Mouse (Mus musculus) 3T3-L1 (cell line): Measurements from ENCODE around the gene Xirp1.
A peak's percentile ranks its signal among the peaks of the same experiment; 100 is the strongest.

Experiments used
- DNase-seq: peaks from one replicate; pipeline ENCODE4 v3.0.0-alpha.2; 2015; ENCODE audit warnings: low read depth, low spot score

Gene Xirp1

GRCm38 (mm10) chr9:120023086-120023811 lies at the start of gene Xirp1:
Gene Xirp1, minus strand, starts transcription at chr9:120023598.
- no peak for DNase-seq

GRCm38 (mm10) chr9:120073169-120073568 lies 49.8 kb upstream of the Xirp1 start:
- DNase-seq: peak; percentile 81

GRCm38 (mm10) chr9:120071251-120071650 lies 47.9 kb upstream of the Xirp1 start:
- DNase-seq: no peak

GRCm38 (mm10) chr9:120069779-120070178 lies 46.4 kb upstream of the Xirp1 start, which contains the start of gene Cx3cr1:
Gene Cx3cr1, minus strand, starts transcription at chr9:120069879.
- DNase-seq: no peak

- DNase-seq: no peak
Observed at GRCm38 (mm10) chr9:120068047-120068446, 44.6 kb upstream of the Xirp1 start.

GRCm38 (mm10) chr9:120067609-120068008 lies 44.2 kb upstream of the Xirp1 start:
- DNase-seq: no peak

GRCm38 (mm10) chr9:120064317-120064716 lies 40.9 kb upstream of the Xirp1 start:
- DNase-seq: peak; percentile 82

GRCm38 (mm10) chr9:120058730-120059129 lies 35.3 kb upstream of the Xirp1 start:
- no peak for DNase-seq

GRCm38 (mm10) chr9:120056201-120056600 lies 32.8 kb upstream of the Xirp1 start:
- no peak for DNase-seq

GRCm38 (mm10) chr9:120054545-120055277 lies 31.3 kb upstream of the Xirp1 start:
- DNase-seq: no peak

GRCm38 (mm10) chr9:120049407-120049806 lies 26.0 kb upstream of the Xirp1 start:
- DNase-seq: peak; percentile 90

- no peak for DNase-seq
Observed at GRCm38 (mm10) chr9:120048495-120048894, 25.1 kb upstream of the Xirp1 start.

- peak; percentile 51 for DNase-seq
Observed at GRCm38 (mm10) chr9:120043115-120043514, 19.7 kb upstream of the Xirp1 start.

- no peak for DNase-seq
Observed at GRCm38 (mm10) chr9:120037414-120037813, 14.0 kb upstream of the Xirp1 start.

- no peak for DNase-seq
Observed at GRCm38 (mm10) chr9:120034375-120034774, 11.0 kb upstream of the Xirp1 start.

GRCm38 (mm10) chr9:120032710-120033109 lies 9.3 kb upstream of the Xirp1 start:
- no peak for DNase-seq

- no peak for DNase-seq
Observed at GRCm38 (mm10) chr9:120030421-120030820, 7.0 kb upstream of the Xirp1 start.

- DNase-seq: no peak
Observed at GRCm38 (mm10) chr9:120029880-120030279, 6.5 kb upstream of the Xirp1 start.

- DNase-seq: peak; percentile 88
Observed at GRCm38 (mm10) chr9:120027401-120028151, 4.2 kb upstream of the Xirp1 start.

- no peak for DNase-seq
Observed at GRCm38 (mm10) chr9:120024625-120025024, 1.2 kb upstream of the Xirp1 start.

- DNase-seq: no peak
Observed at GRCm38 (mm10) chr9:120024171-120024570, 773 bp upstream of the Xirp1 start.

- DNase-seq: no peak
Observed at GRCm38 (mm10) chr9:120021164-120021563, 2.2 kb downstream of the Xirp1 start.
